Mouse (Mus musculus): ENCODE data around the gene Slc19a3. TPM values are rescaled to one million over a fixed set of nuclear protein-coding genes. Genes with fewer than 3 reads are reported as not detected.

The Slc19a3 gene
- polyA plus RNA-seq, 1 experiment from 2014 or later, result 0.51 TPM

DNA sequence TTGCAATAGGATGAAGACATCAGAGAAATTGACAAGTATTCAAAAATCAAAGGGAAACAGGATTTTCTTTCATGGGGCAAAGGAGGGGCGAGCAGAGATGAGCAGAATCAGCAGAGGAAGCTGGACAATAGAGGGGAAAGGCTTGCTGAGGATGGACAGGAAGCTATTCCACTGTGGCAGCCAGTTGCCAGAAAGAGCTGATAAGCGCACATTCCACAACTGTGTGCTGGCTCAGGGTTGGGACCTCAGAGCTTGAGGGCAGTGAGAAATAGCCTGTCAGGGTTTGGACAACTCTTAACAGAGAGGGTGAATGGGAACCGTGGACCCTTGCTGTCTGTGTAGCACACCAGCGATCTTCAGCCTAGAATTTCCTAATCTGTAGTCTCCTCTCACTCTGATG is 66.2 kb downstream of the Slc19a3 start:
- no peak overlapping the region for H3K4me2 ChIP-seq
- TF ChIP-seq CTCF (IDR thresholded peaks at IDR 0.05; ENCODE audit: low read depth), result no peak
- ATAC-seq (ENCODE audit: insufficient read depth) (peak; percentile 84), DNase-seq (peak; percentile 69)
- peak overlapping the region; percentile 67; the same call in 1 of the 2 replicates for H3K27ac ChIP-seq (ENCODE audit: low read depth)
- H3K27me3 ChIP-seq (ENCODE audit: insufficient read depth, low read length), result no peaks in the 10 kb centered on the region
- no peaks in the 10 kb centered on the region for H3K9me3 ChIP-seq (ENCODE audit: low read depth, low read length)
- WGBS, result 17% methylated on average over 4 of the region's 4 CpGs
- H3K4me3 ChIP-seq (ENCODE audit: low read depth, low read length), result no peak overlapping the region
- no peak overlapping the region for H3K9ac ChIP-seq
- peaks cover 8% of the 10 kb centered on the region; the same call in 1 of the 2 replicates for H3K4me1 ChIP-seq (ENCODE audit: insufficient read depth)
- H3K36me3 ChIP-seq (ENCODE audit: insufficient read depth), result no peaks in the 10 kb centered on the region

DNA sequence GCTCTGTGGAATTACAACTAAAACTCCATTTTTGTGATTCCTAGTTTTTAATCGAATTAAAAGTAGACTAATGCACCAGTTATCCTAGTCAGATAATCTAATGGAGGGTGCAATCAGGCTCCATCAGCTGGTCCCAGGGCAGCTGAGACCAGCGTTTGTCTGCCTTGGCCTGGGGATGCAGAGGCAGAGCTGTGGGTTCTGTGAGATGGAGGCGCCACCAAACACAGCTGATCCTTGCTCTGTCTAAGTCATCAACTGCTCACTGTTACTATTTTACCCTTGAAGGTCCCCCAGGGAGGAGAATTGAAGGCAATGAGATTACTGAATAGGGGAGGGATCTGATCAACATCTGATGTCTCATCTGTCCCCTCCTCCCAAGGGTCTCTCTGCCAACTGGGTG is 71.8 kb downstream of the Slc19a3 start:
- H3K27me3 ChIP-seq (ENCODE audit: insufficient read depth, low read length), result no peaks in the 10 kb centered on the region
- H3K9ac ChIP-seq, result no peak overlapping the region
- no peaks in the 10 kb centered on the region for H3K4me1 ChIP-seq (ENCODE audit: insufficient read depth)
- no peak overlapping the region for H3K4me2 ChIP-seq
- WGBS, result 64% methylated on average over 3 of the region's 3 CpGs
- ATAC-seq (ENCODE audit: insufficient read depth), result no peak
- H3K27ac ChIP-seq (ENCODE audit: low read depth), result no peak overlapping the region
- H3K4me3 ChIP-seq (ENCODE audit: low read depth, low read length), result no peak overlapping the region
- DNase-seq, result no peak
- H3K9me3 ChIP-seq (ENCODE audit: low read depth, low read length), result no peaks in the 10 kb centered on the region
- H3K36me3 ChIP-seq (ENCODE audit: insufficient read depth), result no peaks in the 10 kb centered on the region
- no peak for TF ChIP-seq CTCF (IDR thresholded peaks at IDR 0.05; ENCODE audit: low read depth)

Other genes with a start within 250 kb of the Slc19a3 start
- 47.8 and 48.4 TPM in 2 replicates for gene Agfg1, start 199.0 kb downstream of the Slc19a3 start, polyA plus RNA-seq (2014; fragmentation: Nextera tagmentation; extraction: Ambion mirVana)
- gene A030005L19Rik, start 125.1 kb downstream of the Slc19a3 start, polyA plus RNA-seq (2014; fragmentation: Nextera tagmentation; extraction: Ambion mirVana), result 0.32 TPM in 1 of 2 replicates, not detected in the other
- gene A030014E15Rik, start 113.5 kb downstream of the Slc19a3 start, polyA plus RNA-seq (2014; fragmentation: Nextera tagmentation; extraction: Ambion mirVana), result not detected in 2 replicates
- gene Gm6217, start 107.0 kb downstream of the Slc19a3 start, polyA plus RNA-seq (2014; fragmentation: Nextera tagmentation; extraction: Ambion mirVana), result not detected in 2 replicates
- not detected in 2 replicates for gene A030003K21Rik, start 95.1 kb downstream of the Slc19a3 start, polyA plus RNA-seq (2014; fragmentation: Nextera tagmentation; extraction: Ambion mirVana)
- gene Gm7544, start 82.4 kb downstream of the Slc19a3 start, polyA plus RNA-seq (2014; fragmentation: Nextera tagmentation; extraction: Ambion mirVana), result not detected in 2 replicates
- gene Gm47955, start 78.2 kb downstream of the Slc19a3 start, polyA plus RNA-seq (2014; fragmentation: Nextera tagmentation; extraction: Ambion mirVana), result not detected in 2 replicates
- gene Gm47959, start 37.9 kb downstream of the Slc19a3 start, polyA plus RNA-seq (2014; fragmentation: Nextera tagmentation; extraction: Ambion mirVana), result not detected in 2 replicates
- not detected in 2 replicates for gene Krtap28-10, start 4.0 kb upstream of the Slc19a3 start, polyA plus RNA-seq (2014; fragmentation: Nextera tagmentation; extraction: Ambion mirVana)
- gene Gm47969, start 6.5 kb upstream of the Slc19a3 start, polyA plus RNA-seq (2014; fragmentation: Nextera tagmentation; extraction: Ambion mirVana), result not detected in 2 replicates
- not detected in 2 replicates for gene A030005K14Rik, start 20.9 kb upstream of the Slc19a3 start, polyA plus RNA-seq (2014; fragmentation: Nextera tagmentation; extraction: Ambion mirVana)
- gene Krtap28-13, start 22.5 kb upstream of the Slc19a3 start, polyA plus RNA-seq (2014; fragmentation: Nextera tagmentation; extraction: Ambion mirVana), result not detected in 2 replicates
- 0.18 TPM in 1 of 2 replicates, not detected in the other for gene Ccl20, start 78.3 kb upstream of the Slc19a3 start, polyA plus RNA-seq (2014; fragmentation: Nextera tagmentation; extraction: Ambion mirVana)
- 0.20 TPM in 1 of 2 replicates, not detected in the other for gene Daw1, start 121.3 kb upstream of the Slc19a3 start, polyA plus RNA-seq (2014; fragmentation: Nextera tagmentation; extraction: Ambion mirVana)